ENCODE assay signal across 8 mouse cellular contexts in genomic region chr2:152819926-152820325, GRCm38 (mm10). TPM values are rescaled to one million over a fixed set of nuclear protein-coding genes. Genes with fewer than 3 reads are reported as not detected.
DNase-seq lines count a peak whose midpoint lies in the region; ATAC-seq and TF ChIP-seq lines count a peak whose summit lies in the region.

No protein-coding gene starts in this region.

- DNase-seq in frontal cortex, postnatal 14 days (ENCODE audit: low spot score in 2 of 2): no peak
- no peak for DNase-seq in thymus, adult 2 months
- DNase-seq in thymus, adult 18-20 months: no peak
- no peak for DNase-seq in intestine, embryonic 14.5 days (ENCODE audit: low spot score)
- no peak for DNase-seq in urinary bladder, postnatal 25 days (ENCODE audit: low spot score)
- no peak for DNase-seq in c-Kit-positive CD71-positive TER-119-positive erythroid progenitor cells, embryonic 14.5 days (ENCODE audit: low spot score)

- H3K4me1 ChIP-seq in thymus, adult 2 months (replicated peaks; ENCODE audit: control insufficient read depth, insufficient read depth, low read length): peaks cover 58% of the 10 kb centered on the region
- H3K4me1 ChIP-seq in intestine, embryonic 14.5 days (replicated peaks; ENCODE audit: control insufficient read depth, insufficient read depth, low read length): peaks cover 37% of the 10 kb centered on the region

- H3K4me3 ChIP-seq in thymus, adult 2 months (ENCODE audit: control insufficient read depth, insufficient read depth, low read length): no peak overlapping the region
- H3K4me3 ChIP-seq in intestine, embryonic 14.5 days (ENCODE audit: low read depth, low read length): no peak overlapping the region
- no peak overlapping the region for H3K4me3 ChIP-seq in myocyte

- no peaks in the 10 kb centered on the region for H3K27me3 ChIP-seq in thymus, adult 2 months (ENCODE audit: control insufficient read depth, insufficient read depth, low read length)
- H3K27me3 ChIP-seq in intestine, embryonic 14.5 days (replicated peaks; ENCODE audit: control insufficient read depth, insufficient read depth, low read length): no peaks in the 10 kb centered on the region
- H3K27me3 ChIP-seq in myocyte (ENCODE audit: control insufficient read depth, insufficient read depth, insufficient read length): no peaks in the 10 kb centered on the region

- H3K79me2 ChIP-seq in myocyte (ENCODE audit: control insufficient read depth, insufficient read depth): peaks cover 87% of the 10 kb centered on the region

- no peak overlapping the region for H3K4me2 ChIP-seq in intestine, embryonic 14.5 days (ENCODE audit: low read length)
- H3K4me2 ChIP-seq in myocyte (ENCODE audit: low read depth): peak overlapping the region; percentile 69

- peaks cover 36% of the 10 kb centered on the region for H3K36me3 ChIP-seq in thymus, adult 2 months (ENCODE audit: control insufficient read depth, insufficient read depth, low read length)
- peaks cover 18% of the 10 kb centered on the region for H3K36me3 ChIP-seq in intestine, embryonic 14.5 days (ENCODE audit: control insufficient read depth, insufficient read depth, low read length)
- peaks cover 9% of the 10 kb centered on the region for H3K36me3 ChIP-seq in myocyte (ENCODE audit: control insufficient read depth, insufficient read depth)

- TF ChIP-seq POLR2A in thymus, adult 2 months (IDR thresholded peaks at IDR 0.05; ENCODE audit: control insufficient read depth, extremely low read depth, insufficient read depth, low read length, poor library complexity): no peak
- TF ChIP-seq POLR2A in myocyte (IDR thresholded peaks at IDR 0.05; ENCODE audit: insufficient read length, low read depth): no peak

- peak overlapping the region; percentile 48 for H3K27ac ChIP-seq in thymus, adult 2 months (ENCODE audit: control insufficient read depth, insufficient read depth, low read length)
- peak overlapping the region; percentile 14; the same call in 1 of the 2 replicates for H3K27ac ChIP-seq in intestine, embryonic 14.5 days (ENCODE audit: low read depth)

- no peak for TF ChIP-seq CTCF in thymus, adult 2 months (IDR thresholded peaks at IDR 0.05; ENCODE audit: borderline replicate concordance, control insufficient read depth, extremely low read depth, insufficient read depth, low read length, poor library complexity)

- no peak overlapping the region for H3K9ac ChIP-seq in intestine, embryonic 14.5 days (ENCODE audit: low read length)

- H3ac ChIP-seq in myocyte (ENCODE audit: control insufficient read depth, insufficient read length): no peak overlapping the region

- 93% methylated on average over 4 of the region's 4 CpGs for WGBS in thymus, adult 2 months
- 89% methylated on average over 4 of the region's 4 CpGs for WGBS in intestine, embryonic 14.5 days

- no peaks in the 10 kb centered on the region; the same call in 1 of the 2 replicates for H3K9me3 ChIP-seq in intestine, embryonic 14.5 days (ENCODE audit: control insufficient read depth, low read length)

- peak; percentile 17; the same call in 1 of the 2 replicates for ATAC-seq in frontal cortex, adult (ENCODE audit: low TSS enrichment)
- no peak for ATAC-seq in intestine, embryonic 14.5 days (replicated peaks; ENCODE audit: low FRiP score, low TSS enrichment, low read depth)

TF ChIP-seq in myocyte, 11 proteins besides CTCF, POLR2A, EP300 and RAD21:
- TF ChIP-seq MYOG (IDR thresholded peaks at IDR 0.05; ENCODE audit: control insufficient read depth in 1 of 3, insufficient read depth in 1 of 3, insufficient read length in 2 of 3, low read depth in 2 of 3) (no peak), MYOD1 (IDR thresholded peaks at IDR 0.05; ENCODE audit: control insufficient read depth in 1 of 3, insufficient read length in 2 of 3, low read depth in 2 of 3) (no peak), REST (IDR thresholded peaks at IDR 0.05; ENCODE audit: insufficient read depth, insufficient read length) (no peak), USF1 (IDR thresholded peaks at IDR 0.05; ENCODE audit: low read depth) (no peak)

RNA-seq across cellular contexts. Expression of gene Bcl2l1, which starts 11.6 kb away (rescaled TPM):
- 205 and 207 TPM in 2 replicates for polyA plus RNA-seq in thymus, adult 2 months (2012; rRNA removed)
- 75.0 and 76.8 TPM in 2 replicates for polyA plus RNA-seq in intestine, embryonic 14.5 days (2014; fragmentation: Nextera tagmentation; extraction: Ambion mirVana)
- polyA plus RNA-seq in myocyte (2012; fragmentation: generic; extraction: Trizol): 57.0 TPM

RNA-seq across cellular contexts. Expression of gene Tpx2, which starts 27.8 kb away (rescaled TPM):
- 16.1 and 19.1 TPM in 2 replicates for polyA plus RNA-seq in thymus, adult 2 months (2012; rRNA removed)
- polyA plus RNA-seq in intestine, embryonic 14.5 days (2014; fragmentation: Nextera tagmentation; extraction: Ambion mirVana): 88.3 and 95.4 TPM in 2 replicates
- 26.3 TPM for polyA plus RNA-seq in myocyte (2012; fragmentation: generic; extraction: Trizol)
